Mouse (Mus musculus): ENCODE data around the gene Plxna2.
A peak's percentile ranks its signal among the peaks of the same experiment; 100 is the strongest.

- peak; percentile 50; the same call in 1 of the 2 replicates for TF ChIP-seq CTCF (IDR thresholded peaks at IDR 0.05; ENCODE audit: extremely low read depth, insufficient read depth, low read length)
- TF ChIP-seq POLR2A (IDR thresholded peaks at IDR 0.05; ENCODE audit: extremely low read depth, insufficient read depth, low read length), result peak; percentile 53; the same call in 1 of the 2 replicates
These were observed 6.4 kb downstream of the Plxna2 start for GRCm38 (mm10) chr1:194624411-194624810.

Measured in cortical plate, adult 2 months (tissue).